Mouse (Mus musculus) intestine, embryonic 16.5 days (tissue): ENCODE data around the gene Rabggtb. TPM values are rescaled to one million over a fixed set of nuclear protein-coding genes. Genes with fewer than 3 reads are reported as not detected.

Experiments
- ATAC-seq: fragments of 200-750 bp; cut with Nextera tagmentation; 2 replicates; pipeline ENCODE4 v1.8.0; 2017; ENCODE audit warnings: moderate TSS enrichment, moderate library complexity
- H3K27ac ChIP-seq: fragments of 300-500 bp; sonication (generic); 2 replicates; pipeline ENCODE4 v1.5.1; 2014; ENCODE audit warnings: mild to moderate bottlenecking, low read length
- H3K27me3 ChIP-seq: fragments of 300-500 bp; sonication (generic); replicated peaks from 2 replicates; pipeline ENCODE4 v1.6.1; 2014; ENCODE audit warnings: low read length, control low read depth, mixed read lengths; ENCODE audit not compliant: control insufficient read depth, insufficient read depth
- H3K36me3 ChIP-seq: fragments of 300-500 bp; sonication (generic); 2 replicates; pipeline ENCODE4 v1.6.1; 2014; ENCODE audit warnings: low read length, control low read depth; ENCODE audit not compliant: control insufficient read depth, insufficient read depth
- H3K4me1 ChIP-seq: fragments of 300-500 bp; sonication (generic); 2 replicates; pipeline ENCODE4 v1.6.1; 2014; ENCODE audit warnings: low read length, control low read depth, mixed read lengths; ENCODE audit not compliant: control insufficient read depth, insufficient read depth
- H3K4me2 ChIP-seq: fragments of 300-500 bp; sonication (generic); 2 replicates; pipeline ENCODE4 v1.6.1; 2014; ENCODE audit warnings: low read depth, low read length, control low read depth
- H3K4me3 ChIP-seq: fragments of 300-500 bp; sonication (generic); 2 replicates; pipeline ENCODE4 v1.5.1; 2014; ENCODE audit warnings: mild to moderate bottlenecking, low read length
- H3K9ac ChIP-seq: fragments of 300-500 bp; sonication (generic); 2 replicates; pipeline ENCODE4 v1.6.1; 2014; ENCODE audit warnings: low read depth, low read length
- H3K9me3 ChIP-seq: fragments of 300-500 bp; sonication (generic); 2 replicates; pipeline ENCODE4 v1.6.1; 2016; ENCODE audit warnings: low read length, control low read depth; ENCODE audit not compliant: control insufficient read depth
- WGBS: fragments of 180-500 bp; shearing (Covaris S2); extraction: QIAGEN DNeasy Blood & Tissue Kit; methylation state at CpG from one replicate; pipeline ENCODE4 v1.1.7; 2014; 5-methylcytosine and 5-hydroxymethylcytosine counted together
- polyA plus RNA-seq: library from polyadenylated mRNA; unstranded; fragments of >200 nt; fragmentation: Nextera tagmentation; extraction: Ambion mirVana; gene quantifications from 2 replicates; pipeline ENCODE4 v1.2.1, GENCODE M21; 2015

Rabggtb gene
- polyA plus RNA-seq, 1 experiment from 2014 or later = 54.2 TPM

DNA sequence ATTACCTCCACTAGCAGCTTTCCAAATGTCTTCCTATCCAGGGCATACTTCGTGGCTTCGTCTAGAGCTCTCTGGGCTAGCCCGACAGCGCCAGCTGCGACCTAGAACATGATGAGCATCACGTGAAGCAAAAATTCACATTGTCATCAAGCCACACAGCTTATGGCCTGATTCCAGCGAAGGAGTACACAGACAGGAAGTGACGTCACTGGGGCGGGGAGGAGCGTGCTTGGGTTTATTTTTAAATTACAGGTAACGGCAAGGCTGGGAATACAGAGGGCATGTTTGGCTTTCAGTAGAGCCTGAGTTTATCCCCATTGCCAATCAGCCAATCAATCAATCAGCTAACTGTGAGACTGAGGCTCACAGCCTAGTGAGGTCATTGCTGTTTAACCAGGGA is 16.7 kb upstream of the Rabggtb start:
- H3K4me3 ChIP-seq = no peak overlapping the region
- no peaks in the 10 kb centered on the region for H3K9me3 ChIP-seq
- H3K4me2 ChIP-seq = no peak overlapping the region
- WGBS = 90% methylated on average over 11 of the region's 11 CpGs
- H3K27me3 ChIP-seq = no peaks in the 10 kb centered on the region
- H3K4me1 ChIP-seq = no peaks in the 10 kb centered on the region
- peaks cover 11% of the 10 kb centered on the region for H3K36me3 ChIP-seq
- H3K9ac ChIP-seq = no peak overlapping the region
- ATAC-seq = no peak
- H3K27ac ChIP-seq = no peak overlapping the region

DNA sequence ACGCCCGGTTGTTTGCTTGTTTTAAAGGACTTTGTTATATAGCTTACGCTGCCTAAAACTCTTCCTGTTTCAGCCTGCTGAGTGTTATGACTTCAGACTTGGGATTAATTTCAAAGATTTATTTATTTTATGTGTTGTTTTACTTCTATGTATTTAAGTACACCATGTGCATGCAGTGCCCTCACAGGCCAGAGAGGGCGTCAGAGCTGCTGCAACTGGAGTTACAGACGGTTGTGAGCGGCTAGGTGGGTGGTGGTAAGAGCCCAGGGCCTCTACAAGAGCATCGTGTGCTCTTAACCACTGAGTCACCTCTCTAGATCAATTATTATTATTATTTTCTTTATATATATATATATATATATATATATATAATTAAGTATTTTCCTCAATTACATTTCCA is 13.5 kb upstream of the Rabggtb start:
- Histone ChIP-seq H3K36me3 (peaks cover 8% of the 10 kb centered on the region), H3K4me3 (no peak overlapping the region), H3K9ac (no peak overlapping the region), H3K4me2 (no peak overlapping the region), H3K4me1 (no peaks in the 10 kb centered on the region), H3K27me3 (no peaks in the 10 kb centered on the region), H3K9me3 (no peaks in the 10 kb centered on the region), H3K27ac (no peak overlapping the region)
- 88% methylated on average over 7 of the region's 7 CpGs for WGBS
- ATAC-seq = no peak

DNA sequence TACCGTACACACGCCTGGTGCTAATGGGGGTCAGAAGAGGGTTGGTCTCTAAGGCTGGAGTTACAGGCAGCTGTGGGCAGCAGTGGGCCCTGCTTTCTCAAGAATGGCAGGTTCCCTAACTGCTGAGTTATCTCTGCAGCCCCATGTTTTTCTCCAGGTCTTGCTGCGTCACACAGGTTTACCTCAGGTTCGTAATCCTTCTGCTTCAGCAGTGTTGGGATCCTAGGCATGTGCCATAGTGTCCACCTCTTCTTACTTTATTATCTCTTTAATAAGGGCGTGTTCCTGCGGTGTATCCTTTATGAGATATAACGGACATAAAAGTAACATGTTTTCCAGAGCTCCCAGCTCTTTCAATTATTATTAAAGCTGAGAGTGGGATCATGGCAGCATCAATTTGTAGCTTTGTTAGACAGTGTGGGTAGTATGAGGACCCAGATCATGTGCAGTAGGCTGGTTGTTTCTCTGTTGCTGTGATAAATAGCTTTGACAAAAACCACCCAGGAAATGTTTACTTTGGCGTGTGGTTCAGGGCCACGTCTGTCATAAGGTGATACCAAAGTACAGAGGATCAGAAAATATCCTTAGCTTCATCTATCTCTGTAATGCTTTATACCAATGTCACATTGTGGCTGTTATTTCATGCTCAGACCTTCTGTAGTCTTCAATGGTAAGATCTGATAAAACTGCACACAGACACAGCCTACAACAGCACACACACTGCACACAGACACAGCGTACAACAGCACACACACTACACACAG is 8.5 kb upstream of the Rabggtb start:
- Histone ChIP-seq H3K4me3 (no peak overlapping the region), H3K27ac (no peak overlapping the region), H3K4me1 (no peaks in the 10 kb centered on the region), H3K4me2 (no peak overlapping the region), H3K9me3 (no peaks in the 10 kb centered on the region), H3K36me3 (no peaks in the 10 kb centered on the region), H3K27me3 (no peaks in the 10 kb centered on the region), H3K9ac (no peak overlapping the region)
- 80% methylated on average over 10 of the region's 10 CpGs for WGBS
- ATAC-seq = no peak

DNA sequence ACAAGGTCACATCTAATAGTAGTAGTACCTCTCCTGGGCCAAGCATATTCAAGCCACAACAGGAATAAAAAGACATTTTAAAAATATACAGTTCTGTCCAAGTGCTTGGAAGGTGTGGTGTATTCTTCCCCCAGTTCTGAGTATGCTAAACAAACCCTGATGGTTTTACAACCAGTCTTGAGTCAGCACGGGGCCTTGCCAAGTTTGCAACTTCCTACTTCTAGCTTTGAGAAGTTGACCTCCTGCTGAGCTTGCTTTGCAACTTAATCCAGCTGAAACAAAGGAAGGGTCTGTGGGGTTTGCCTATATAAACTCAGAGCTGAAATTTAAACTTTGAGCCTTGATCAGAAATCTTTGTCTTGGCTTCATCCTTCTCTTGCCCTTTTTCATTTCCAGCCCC is 4.4 kb upstream of the Rabggtb start:
- Histone ChIP-seq H3K27me3 (no peaks in the 10 kb centered on the region), H3K4me2 (no peak overlapping the region), H3K4me3 (no peak overlapping the region), H3K36me3 (no peaks in the 10 kb centered on the region), H3K9me3 (no peaks in the 10 kb centered on the region), H3K4me1 (0 out of 2 replicates have a peak, but pooled peaks cover 3% of the 10 kb centered on the region), H3K27ac (no peak overlapping the region), H3K9ac (no peak overlapping the region)
- 4% methylated on average over 1 of the region's 1 CpGs for WGBS
- ATAC-seq = no peak

DNA sequence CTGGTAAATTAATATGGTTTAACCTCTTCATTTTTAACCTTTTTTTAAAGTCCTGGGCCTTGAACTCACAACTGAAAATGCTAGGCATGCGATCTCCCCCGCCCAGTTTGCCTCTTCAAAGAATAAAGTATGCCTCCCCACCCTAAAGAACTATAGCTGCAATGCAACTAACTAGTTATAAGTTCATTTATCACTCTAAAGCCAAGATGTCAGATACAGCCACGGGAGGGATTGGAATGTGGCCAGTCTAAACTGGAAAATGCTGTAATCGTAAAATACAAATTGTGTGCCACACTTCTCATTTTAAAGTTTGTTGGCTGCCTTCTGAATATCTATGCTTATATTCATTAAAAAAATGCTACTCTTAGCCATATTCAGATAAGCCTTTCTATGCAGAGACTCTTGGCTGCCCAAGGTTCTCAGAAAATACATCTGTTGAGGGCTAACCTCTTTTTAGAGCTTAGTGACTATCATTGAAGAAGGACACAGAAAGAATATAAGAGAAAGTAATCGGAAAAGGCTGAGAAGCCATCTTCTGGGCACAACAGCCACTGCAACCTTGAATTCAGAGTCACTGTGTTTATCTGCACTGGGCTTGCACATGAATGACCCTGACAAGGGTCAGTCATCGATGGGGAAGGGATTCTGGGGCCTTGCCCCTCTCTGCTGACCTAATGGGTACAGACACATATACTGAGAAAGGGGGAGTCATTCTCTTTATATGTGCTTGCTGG is 868 bp upstream of the Rabggtb start:
- no peaks in the 10 kb centered on the region for H3K27me3 ChIP-seq
- no peak for ATAC-seq

DNA sequence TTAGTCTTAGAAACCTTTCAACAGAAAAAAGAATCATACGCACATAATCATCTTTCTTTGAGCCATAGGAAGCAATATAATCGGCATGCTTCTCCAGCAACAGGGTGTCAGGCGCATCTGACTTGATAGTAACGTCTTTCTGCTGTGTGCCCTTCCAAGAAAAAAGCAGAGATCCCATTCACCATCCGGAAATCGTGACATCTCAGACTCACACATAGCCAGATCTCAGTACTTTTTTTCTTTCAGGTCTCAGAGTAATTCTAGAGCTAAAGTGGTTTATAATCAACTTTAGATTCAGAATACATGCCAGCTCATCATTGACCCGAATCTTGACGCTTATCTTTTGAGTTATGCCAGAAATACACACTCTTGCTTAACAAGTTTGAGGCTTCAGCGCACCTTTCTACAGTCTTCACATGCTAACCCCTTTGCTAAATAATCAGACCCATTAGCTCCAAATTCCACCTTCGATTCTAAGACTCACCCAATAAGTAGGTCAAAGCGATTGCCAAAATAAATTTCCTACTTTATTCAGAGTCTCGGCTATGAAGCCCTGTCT is 848 bp downstream of the Rabggtb start:
- Histone ChIP-seq H3K27ac (peak overlapping the region; percentile 84), H3K4me1 (peaks cover 26% of the 10 kb centered on the region), H3K4me2 (peak overlapping the region; percentile 66), H3K9ac (peak overlapping the region; percentile 97), H3K27me3 (no peaks in the 10 kb centered on the region), H3K4me3 (peak overlapping the region; percentile 69), H3K36me3 (peaks cover 19% of the 10 kb centered on the region), H3K9me3 (no peaks in the 10 kb centered on the region)
- WGBS = 3% methylated on average over 12 of the region's 12 CpGs
- ATAC-seq = no peak

More for the DNA sequence above, 868 bp upstream of the Rabggtb start:
- 30% methylated on average over 6 of the region's 6 CpGs for WGBS
- H3K36me3 ChIP-seq = peaks cover 12% of the 10 kb centered on the region; the same call in 1 of the 2 replicates
- peaks cover 26% of the 10 kb centered on the region for H3K4me1 ChIP-seq
- H3K9ac ChIP-seq = peak overlapping the region; percentile 76; the same call in 1 of the 2 replicates
- H3K4me3 ChIP-seq = peak overlapping the region; percentile 69; the same call in 1 of the 2 replicates
- peak overlapping the region; percentile 94; the same call in 1 of the 2 replicates for H3K27ac ChIP-seq
- no peaks in the 10 kb centered on the region for H3K9me3 ChIP-seq
- peak overlapping the region; percentile 80 for H3K4me2 ChIP-seq

DNA sequence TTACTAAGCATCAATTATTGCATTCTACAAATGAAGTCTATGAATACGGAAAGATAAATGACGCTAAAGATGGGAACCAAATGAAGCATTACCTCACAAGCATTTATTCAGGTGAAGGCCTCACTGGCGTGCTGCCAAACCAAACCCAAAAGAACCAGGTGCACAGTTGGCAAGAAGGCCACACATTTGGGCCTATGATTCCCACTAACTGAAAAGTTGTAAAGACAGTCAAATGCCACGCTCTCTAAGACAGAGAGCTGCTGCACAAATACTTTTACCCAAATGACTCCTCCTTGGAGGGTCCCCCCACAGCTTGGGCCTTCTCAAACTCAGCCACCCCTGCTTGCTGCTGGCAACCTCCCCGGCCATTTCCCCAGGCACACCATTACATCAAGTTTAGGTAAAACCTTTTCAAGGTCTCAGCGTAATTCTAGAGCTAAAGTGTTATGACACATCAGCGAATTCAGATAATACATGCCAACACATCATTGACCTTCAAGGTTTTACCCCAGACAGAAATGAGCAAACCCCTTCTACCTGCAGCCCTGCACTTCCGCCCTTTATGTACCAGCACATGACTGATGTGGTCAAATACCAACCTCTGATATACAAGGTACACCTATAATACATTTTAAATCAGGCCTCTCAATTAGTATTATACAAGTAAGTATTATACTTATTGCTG is 1.5 kb downstream of the Rabggtb start:
- peaks cover 26% of the 10 kb centered on the region for H3K4me1 ChIP-seq
- no peaks in the 10 kb centered on the region for H3K27me3 ChIP-seq
- H3K4me3 ChIP-seq = peak overlapping the region; percentile 69
- H3K4me2 ChIP-seq = peak overlapping the region; percentile 66
- ATAC-seq = no peak
- peak overlapping the region; percentile 97 for H3K9ac ChIP-seq
- WGBS = 35% methylated on average over 8 of the region's 8 CpGs
- H3K36me3 ChIP-seq = peaks cover 19% of the 10 kb centered on the region
- H3K9me3 ChIP-seq = no peaks in the 10 kb centered on the region
- peak overlapping the region; percentile 68 for H3K27ac ChIP-seq

DNA sequence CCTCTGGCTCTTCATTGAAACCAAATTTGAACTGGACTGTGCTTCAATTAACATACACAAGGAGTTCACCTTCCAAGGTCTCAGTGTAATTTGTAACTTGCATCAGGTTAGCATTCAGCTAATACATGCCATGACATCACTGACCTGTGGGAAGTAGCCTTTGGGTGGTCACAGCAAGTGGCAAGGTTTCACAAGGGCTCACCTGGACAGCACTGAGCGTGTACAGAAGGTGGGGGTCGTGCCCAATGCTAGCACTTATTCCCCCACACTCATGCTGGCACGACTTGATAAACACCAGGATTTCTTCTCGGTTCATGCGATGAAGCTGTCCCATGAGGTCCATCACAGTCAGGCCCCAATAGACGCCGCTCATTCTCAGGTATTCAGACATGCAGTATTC is 2.3 kb downstream of the Rabggtb start:
- no peak for ATAC-seq
- H3K27ac ChIP-seq = peak overlapping the region; percentile 68
- peaks cover 26% of the 10 kb centered on the region for H3K4me1 ChIP-seq
- peak overlapping the region; percentile 69 for H3K4me3 ChIP-seq
- no peaks in the 10 kb centered on the region for H3K27me3 ChIP-seq
- peak overlapping the region; percentile 97 for H3K9ac ChIP-seq
- H3K36me3 ChIP-seq = peaks cover 26% of the 10 kb centered on the region
- peak overlapping the region; percentile 66 for H3K4me2 ChIP-seq
- no peaks in the 10 kb centered on the region for H3K9me3 ChIP-seq
- WGBS = 60% methylated on average over 7 of the region's 7 CpGs

DNA sequence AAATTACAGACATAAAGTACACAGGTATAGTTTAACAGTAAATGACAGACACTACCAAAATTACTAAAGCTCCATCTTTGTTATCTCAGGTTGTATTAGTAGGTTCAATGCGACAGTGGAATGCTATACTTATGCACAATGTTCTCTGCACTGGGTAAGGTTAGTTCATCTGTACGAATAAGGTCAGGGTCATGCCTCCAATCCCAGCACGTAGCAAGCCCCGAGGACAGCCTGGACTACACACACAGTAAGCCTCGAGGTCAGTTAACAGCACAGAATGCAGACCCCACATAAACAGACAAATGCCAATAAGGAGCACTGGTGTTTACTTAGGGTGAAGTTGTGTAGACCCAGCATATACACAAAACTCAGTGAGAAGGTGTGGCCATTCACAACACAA is 3.9 kb downstream of the Rabggtb start:
- Histone ChIP-seq H3K36me3 (peaks cover 35% of the 10 kb centered on the region), H3K27me3 (no peaks in the 10 kb centered on the region), H3K4me2 (peak overlapping the region; percentile 66), H3K4me1 (peaks cover 26% of the 10 kb centered on the region), H3K9ac (no peak overlapping the region), H3K27ac (0 out of 2 replicates have a peak overlapping the region, but pooled peaks have one; percentile 3), H3K9me3 (no peaks in the 10 kb centered on the region), H3K4me3 (peak overlapping the region; percentile 21; the same call in 1 of the 2 replicates)
- no peak for ATAC-seq
- 70% methylated on average over 5 of the region's 5 CpGs for WGBS
